Mouse (Mus musculus) liver, embryonic 14.5 days (tissue): Measurements from ENCODE around the gene Agbl1.

Source experiments
- CTCF ChIP-seq: IDR thresholded peaks from 2 replicates; pipeline ENCODE4 v1.5.1; 2016; ENCODE audit warnings: antibody characterized with exemption, low read depth, control low read depth
- EP300 ChIP-seq: IDR thresholded peaks from 2 replicates; pipeline ENCODE4 v1.6.1; 2016; ENCODE audit warnings: antibody characterized with exemption, low read depth

DNA sequence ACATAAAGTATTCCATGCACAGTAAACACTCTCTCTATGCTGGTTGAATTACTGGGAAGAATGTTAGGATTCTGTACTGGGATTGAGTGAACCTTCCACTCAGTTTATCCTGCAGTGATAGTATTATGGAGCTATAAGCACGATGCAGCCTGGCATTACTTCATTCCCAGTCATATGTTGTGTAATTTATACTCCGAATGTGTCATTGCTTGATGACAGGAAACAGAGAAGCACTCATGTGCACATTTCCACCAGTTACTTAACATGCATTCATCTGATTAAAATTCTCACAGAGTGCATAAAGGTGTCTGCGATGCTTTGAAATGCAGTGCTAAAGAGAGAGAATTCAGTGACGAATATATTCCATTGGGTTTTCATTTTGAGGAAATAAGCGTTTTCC, 682.0 kb downstream of the Agbl1 start:
- no peak for TF ChIP-seq CTCF
- TF ChIP-seq EP300 = no peak
